ENCODE assay signal across 28 mouse cellular contexts in the genomic region with DNA sequence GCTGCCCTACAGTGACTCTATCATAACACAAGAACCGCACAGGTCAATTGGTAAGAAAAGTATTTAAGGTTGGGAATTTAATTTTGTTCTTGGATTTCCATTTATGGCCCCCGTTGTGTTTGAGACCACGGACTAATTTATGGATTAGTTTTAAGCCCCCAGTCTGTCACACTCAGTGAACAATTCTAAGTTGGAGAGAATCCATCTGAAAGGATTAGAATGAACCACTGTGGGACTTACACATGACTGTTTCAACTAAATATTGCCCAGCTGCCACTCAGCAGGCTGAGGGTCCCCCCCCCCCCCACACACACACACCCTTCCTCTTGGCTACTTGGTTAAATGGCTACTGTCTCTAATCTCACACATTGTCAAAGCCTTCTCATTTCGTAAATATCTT.
DNase-seq lines count a peak whose midpoint lies in the region; ATAC-seq lines count a peak whose summit lies in the region.
"Had no signal": no experiment of that assay in that cellular context is flagged by ENCODE, and none has a peak within 500 bp of the region (broad histone marks: within the 10 kb centered on the region; RNA-seq: fewer than 3 reads in every experiment).

No protein-coding gene starts in this region.

- no peaks in the 10 kb centered on the region for H3K9me3 ChIP-seq in forebrain, embryonic 10.5 days
- no peaks in the 10 kb centered on the region for H3K9me3 ChIP-seq in forebrain, embryonic 11.5 days (ENCODE audit: control insufficient read depth, low read length)
- no peaks in the 10 kb centered on the region for H3K9me3 ChIP-seq in limb, embryonic 12.5 days
- H3K9me3 ChIP-seq in limb, embryonic 10.5 days (replicated peaks): no peaks in the 10 kb centered on the region
- no peaks in the 10 kb centered on the region for H3K9me3 ChIP-seq in midbrain, embryonic 12.5 days
- H3K9me3 ChIP-seq: embryonic facial prominence, embryonic 15.5 days; heart, embryonic 13.5 days; hindbrain, embryonic 15.5 days; kidney, embryonic 15.5 days; limb, embryonic 13.5 days; liver, embryonic 12.5 days had no signal

- WGBS in forebrain, embryonic 10.5 days: 61% methylated on average over 4 of the region's 4 CpGs
- WGBS in forebrain, embryonic 11.5 days: 59% methylated on average over 4 of the region's 4 CpGs
- WGBS in limb, embryonic 12.5 days: 61% methylated on average over 4 of the region's 4 CpGs
- WGBS in limb, embryonic 10.5 days: 78% methylated on average over 4 of the region's 4 CpGs
- 40% methylated on average over 4 of the region's 4 CpGs for WGBS in midbrain, embryonic 12.5 days

- ATAC-seq in forebrain, embryonic 11.5 days (replicated peaks; ENCODE audit: low FRiP score): no peak
- ATAC-seq in limb, embryonic 12.5 days (ENCODE audit: insufficient number of reproducible peaks, insufficient read depth, low FRiP score, low TSS enrichment, low read depth): no peak
- ATAC-seq in midbrain, embryonic 12.5 days (ENCODE audit: low FRiP score, low read depth): no peak
- ATAC-seq: liver, embryonic 12.5 days; liver, postnatal 0 days had no signal

- peaks cover 22% of the 10 kb centered on the region for H3K36me3 ChIP-seq in forebrain, embryonic 10.5 days (replicated peaks)
- H3K36me3 ChIP-seq in forebrain, embryonic 11.5 days (ENCODE audit: control insufficient read depth, insufficient read depth, low read length): no peaks in the 10 kb centered on the region
- H3K36me3 ChIP-seq in limb, embryonic 12.5 days: no peaks in the 10 kb centered on the region
- no peaks in the 10 kb centered on the region for H3K36me3 ChIP-seq in limb, embryonic 10.5 days
- no peaks in the 10 kb centered on the region for H3K36me3 ChIP-seq in midbrain, embryonic 12.5 days
- H3K36me3 ChIP-seq: embryonic facial prominence, embryonic 15.5 days; G1E; heart, embryonic 13.5 days; hindbrain, embryonic 15.5 days; kidney, embryonic 15.5 days; limb, embryonic 13.5 days; liver, embryonic 12.5 days had no signal

- H3K27me3 ChIP-seq in forebrain, embryonic 10.5 days (ENCODE audit: poor library complexity, severe bottlenecking): peaks cover 20% of the 10 kb centered on the region
- H3K27me3 ChIP-seq in forebrain, embryonic 11.5 days (ENCODE audit: control insufficient read depth, insufficient read depth, low read length): no peaks in the 10 kb centered on the region
- H3K27me3 ChIP-seq in limb, embryonic 12.5 days: no peaks in the 10 kb centered on the region
- no peaks in the 10 kb centered on the region for H3K27me3 ChIP-seq in limb, embryonic 10.5 days (ENCODE audit: low read depth, poor library complexity, severe bottlenecking)
- H3K27me3 ChIP-seq in midbrain, embryonic 12.5 days: peaks cover 14% of the 10 kb centered on the region; the same call in 1 of the 2 replicates
- H3K27me3 ChIP-seq: embryonic facial prominence, embryonic 15.5 days; heart, embryonic 13.5 days; hindbrain, embryonic 15.5 days; kidney, embryonic 15.5 days; limb, embryonic 13.5 days; liver, embryonic 12.5 days had no signal

- H3K4me1 ChIP-seq in forebrain, embryonic 10.5 days: peaks cover 63% of the 10 kb centered on the region
- H3K4me1 ChIP-seq in forebrain, embryonic 11.5 days (replicated peaks; ENCODE audit: control insufficient read depth, insufficient read depth, low read length): peaks cover 12% of the 10 kb centered on the region
- peaks cover 38% of the 10 kb centered on the region for H3K4me1 ChIP-seq in limb, embryonic 12.5 days (replicated peaks)
- peaks cover 34% of the 10 kb centered on the region for H3K4me1 ChIP-seq in limb, embryonic 10.5 days
- H3K4me1 ChIP-seq in midbrain, embryonic 12.5 days: peaks cover 42% of the 10 kb centered on the region
- H3K4me1 ChIP-seq: liver, embryonic 12.5 days had no signal

- H3K4me3 ChIP-seq in forebrain, embryonic 10.5 days: no peak overlapping the region
- H3K4me3 ChIP-seq in forebrain, embryonic 11.5 days (ENCODE audit: low read depth, low read length): no peak overlapping the region
- H3K4me3 ChIP-seq in limb, embryonic 12.5 days (replicated peaks): no peak overlapping the region
- H3K4me3 ChIP-seq in limb, embryonic 10.5 days: no peak overlapping the region
- no peak overlapping the region for H3K4me3 ChIP-seq in midbrain, embryonic 12.5 days
- H3K4me3 ChIP-seq: embryonic facial prominence, embryonic 15.5 days; heart, adult 2 months; heart, embryonic 13.5 days; hindbrain, embryonic 15.5 days; kidney, embryonic 15.5 days; limb, embryonic 13.5 days; liver, embryonic 12.5 days had no signal

- H3K27ac ChIP-seq in forebrain, embryonic 10.5 days: peak overlapping the region; percentile 16; the same call in 1 of the 2 replicates
- no peak overlapping the region for H3K27ac ChIP-seq in forebrain, embryonic 11.5 days (ENCODE audit: low read depth, low read length)
- H3K27ac ChIP-seq in limb, embryonic 12.5 days: 0 out of 2 replicates have a peak overlapping the region, but pooled peaks have one; percentile 47
- H3K27ac ChIP-seq in limb, embryonic 10.5 days: no peak overlapping the region
- H3K27ac ChIP-seq in midbrain, embryonic 12.5 days (replicated peaks): peak overlapping the region; percentile 58; the same call in 1 of the 2 replicates
- H3K27ac ChIP-seq: embryonic facial prominence, embryonic 15.5 days; heart, adult 2 months; heart, embryonic 13.5 days; hindbrain, embryonic 15.5 days; kidney, embryonic 15.5 days; liver, embryonic 12.5 days had no signal

- no peak for DNase-seq in forebrain, embryonic 10.5 days (ENCODE audit: extremely low spot score, low spot score)
- no peak for DNase-seq in forebrain, embryonic 11.5 days (ENCODE audit: low spot score)
- DNase-seq in limb, embryonic 10.5 days (ENCODE audit: low spot score): no peak
- DNase-seq in heart, adult 11 months: no peak
- no peak for DNase-seq in thymus, postnatal 10 days (ENCODE audit: low spot score in 2 of 2)
- DNase-seq: adrenal gland, postnatal 10 days; cerebellum, adult 11-12 months; cerebellum, adult 9-11 months; embryo, embryonic 11 days; gastrocnemius, postnatal 25 days; heart, adult 2 months; heart, postnatal 10 days; kidney, adult 18-20 months; kidney, postnatal 25 days; liver, postnatal 0 days; lung, postnatal 36 days; right cerebral cortex, adult 18-20 months; spleen, adult 18-20 months; thymus, postnatal 25 days had no signal

- H3K9ac ChIP-seq in forebrain, embryonic 11.5 days (ENCODE audit: low read length): no peak overlapping the region
- H3K9ac ChIP-seq in limb, embryonic 12.5 days (replicated peaks): no peak overlapping the region
- H3K9ac ChIP-seq in midbrain, embryonic 12.5 days (replicated peaks): no peak overlapping the region
- H3K9ac ChIP-seq: embryonic facial prominence, embryonic 15.5 days; heart, embryonic 13.5 days; hindbrain, embryonic 15.5 days; kidney, embryonic 15.5 days; limb, embryonic 13.5 days; liver, embryonic 12.5 days; liver, postnatal 0 days had no signal

- H3K4me2 ChIP-seq in forebrain, embryonic 11.5 days (ENCODE audit: low read depth, low read length, severe bottlenecking): no peak overlapping the region
- no peak overlapping the region for H3K4me2 ChIP-seq in limb, embryonic 12.5 days
- no peak overlapping the region for H3K4me2 ChIP-seq in midbrain, embryonic 12.5 days (replicated peaks)
- H3K4me2 ChIP-seq: embryonic facial prominence, embryonic 15.5 days; heart, embryonic 13.5 days; hindbrain, embryonic 15.5 days; kidney, embryonic 15.5 days; limb, embryonic 13.5 days; liver, embryonic 12.5 days had no signal

Comparison
In these comparisons a context has a peak if more than half of its experiments do, and no peak if none do; other contexts are left out.
1. H3K27ac ChIP-seq: peak in forebrain, embryonic 10.5 days (single experiment), limb, embryonic 12.5 days (single experiment) and midbrain, embryonic 12.5 days (single experiment); none in forebrain, embryonic 11.5 days (single experiment) and limb, embryonic 10.5 days (single experiment).